Mouse (Mus musculus): ENCODE measurements around the gene Tm9sf2. TPM values are rescaled to one million over a fixed set of nuclear protein-coding genes. Genes with fewer than 3 reads are reported as not detected.
"Not testable (repeated sequence)": the region's sequence is repeated elsewhere in the genome, so short reads cannot be mapped to it uniquely, and the experiment has no call there.

Tm9sf2 gene
- total RNA-seq, 2 experiments from 2014 or later = 149 to 177 TPM

DNA sequence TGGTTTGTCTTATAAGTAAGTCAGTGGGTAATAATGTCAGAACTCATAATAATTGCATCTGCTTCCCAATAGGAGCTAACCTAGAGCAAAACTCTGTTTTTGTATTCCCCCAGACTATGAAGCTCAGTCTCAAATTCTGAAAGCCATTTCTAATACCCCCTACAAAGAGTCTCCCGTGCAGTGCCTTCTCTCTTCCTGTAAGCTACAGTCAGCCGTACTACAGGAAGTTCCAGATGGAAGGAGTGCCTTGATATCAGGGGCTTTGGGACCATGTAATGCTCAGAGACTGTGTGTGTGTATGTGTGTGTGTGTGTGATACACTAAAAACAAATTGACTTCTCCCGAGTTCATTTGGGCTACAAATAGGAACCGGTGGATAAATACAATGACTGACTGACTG is 7.3 kb upstream of the Tm9sf2 start:
- no peak for DNase-seq

DNA sequence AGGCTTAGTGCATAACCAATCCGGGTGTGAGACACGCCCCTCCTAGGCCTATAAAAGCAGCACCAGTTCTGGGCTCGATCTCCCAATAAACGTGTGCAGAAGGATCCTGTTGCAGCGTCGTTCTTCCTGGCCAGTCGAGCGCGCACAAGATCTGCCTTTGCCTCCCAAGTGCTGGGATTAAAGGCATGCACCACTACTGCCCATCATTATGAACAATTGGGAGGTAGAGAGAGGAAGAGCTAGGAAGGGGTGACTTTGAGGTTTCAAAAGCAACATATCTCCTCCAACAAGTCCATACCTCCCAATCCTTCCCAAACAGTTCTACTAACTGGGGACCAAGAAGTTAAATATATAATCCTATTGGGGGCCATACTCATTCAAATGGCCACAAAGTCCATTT is 4.9 kb upstream of the Tm9sf2 start:
- not testable (repeated sequence) for DNase-seq

- peak; percentile 97 to 98 for DNase-seq
These were observed 2.0 kb upstream of the Tm9sf2 start for GRCm38 (mm10) chr14:122104881-122105280.

DNA sequence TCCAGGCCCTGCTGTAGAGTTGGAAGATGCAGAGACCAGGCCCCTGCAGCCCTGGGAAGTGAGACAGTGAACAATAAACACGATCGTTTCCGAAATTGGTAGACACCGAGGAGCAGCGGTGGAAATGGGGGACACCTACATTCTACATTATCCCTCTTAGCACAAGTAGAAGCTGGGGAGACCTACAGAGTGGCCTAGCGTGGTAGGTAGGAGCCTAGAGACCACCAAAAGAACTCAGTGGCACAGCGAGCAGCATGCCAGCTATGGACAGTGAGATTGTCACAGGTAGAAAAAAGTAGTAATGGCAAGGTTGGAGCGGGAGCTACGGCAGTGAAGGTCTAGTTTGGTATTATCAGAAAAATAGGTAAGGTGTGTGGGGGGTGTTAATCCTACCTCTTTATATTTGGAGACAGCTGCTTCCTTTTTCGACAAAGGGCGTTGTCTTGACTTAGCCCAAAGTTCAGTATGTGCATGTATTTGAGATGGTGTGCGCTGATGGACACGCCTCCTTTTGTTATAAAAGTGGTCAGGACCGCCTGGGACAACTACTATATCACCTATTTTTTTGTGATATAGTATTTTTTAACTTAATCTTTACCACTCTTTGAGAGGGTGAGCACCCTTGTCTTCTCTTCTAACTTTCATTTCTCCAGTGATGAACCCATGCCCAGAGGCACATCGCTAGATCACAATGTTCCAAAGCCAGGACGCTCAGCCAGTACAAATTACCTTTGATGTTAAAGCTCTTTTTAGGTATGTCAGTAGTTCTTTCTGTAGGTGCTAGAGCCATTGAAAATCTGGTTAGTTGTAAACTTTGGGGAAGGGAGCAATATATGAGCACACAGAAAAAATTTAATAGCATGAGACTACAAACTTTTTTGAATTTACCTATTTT is 1.2 kb upstream of the Tm9sf2 start:
- no peak for DNase-seq

DNA sequence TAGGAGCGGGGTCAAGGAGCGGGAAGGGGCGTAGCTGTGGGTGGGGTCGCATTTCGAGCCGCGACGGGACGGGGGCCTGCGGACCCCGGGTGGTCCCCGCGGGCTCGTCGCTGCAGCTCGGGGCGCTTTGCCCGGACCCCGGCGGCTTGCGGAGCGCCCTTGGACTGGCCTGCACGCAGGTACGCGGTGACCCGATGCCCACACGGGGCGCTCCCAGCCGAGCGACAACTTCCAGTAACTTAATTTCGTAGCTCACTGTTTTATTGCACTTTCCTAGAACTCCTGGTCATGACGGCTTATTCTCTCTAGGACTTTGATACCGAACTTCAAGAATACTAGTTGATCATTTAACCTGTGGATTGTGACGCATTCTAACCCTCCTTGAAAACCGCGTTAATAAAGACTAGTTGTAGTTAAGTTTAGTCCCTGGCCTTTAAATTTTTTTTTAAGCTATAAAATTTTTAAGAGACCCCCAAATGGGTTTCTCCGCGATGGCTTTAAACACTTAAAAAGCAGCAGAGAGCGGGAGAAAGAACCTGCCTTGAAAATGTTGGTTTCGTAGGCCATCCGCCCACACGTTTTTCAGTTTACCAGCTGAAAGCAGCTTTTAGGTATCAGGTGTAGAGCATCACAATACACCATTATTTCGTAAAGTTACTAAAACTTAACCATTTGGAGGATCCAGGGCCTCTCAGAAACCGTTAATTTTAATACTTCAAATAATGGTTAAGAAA is 810 bp downstream of the Tm9sf2 start:
- peak; percentile 49 to 64 for DNase-seq

DNA sequence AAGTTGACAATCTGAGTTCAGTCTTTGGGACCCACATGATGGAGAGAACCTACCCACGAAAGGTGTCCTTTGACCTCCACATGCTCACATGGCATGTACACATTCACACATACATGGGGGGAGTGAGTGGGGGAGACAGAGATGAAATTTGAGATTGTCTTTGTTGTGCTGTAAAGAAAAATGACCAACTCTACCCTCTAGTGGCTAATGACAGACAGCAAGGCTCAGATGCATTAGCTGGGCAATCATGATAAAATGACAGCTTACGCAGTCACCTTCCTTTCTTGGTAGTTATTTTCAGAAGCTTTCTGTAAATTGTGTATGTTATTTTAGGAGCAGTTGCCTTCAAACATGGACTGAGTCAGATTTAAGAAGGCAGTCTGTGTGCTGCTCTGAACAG is 4.8 kb downstream of the Tm9sf2 start:
- DNase-seq = no peak

DNA sequence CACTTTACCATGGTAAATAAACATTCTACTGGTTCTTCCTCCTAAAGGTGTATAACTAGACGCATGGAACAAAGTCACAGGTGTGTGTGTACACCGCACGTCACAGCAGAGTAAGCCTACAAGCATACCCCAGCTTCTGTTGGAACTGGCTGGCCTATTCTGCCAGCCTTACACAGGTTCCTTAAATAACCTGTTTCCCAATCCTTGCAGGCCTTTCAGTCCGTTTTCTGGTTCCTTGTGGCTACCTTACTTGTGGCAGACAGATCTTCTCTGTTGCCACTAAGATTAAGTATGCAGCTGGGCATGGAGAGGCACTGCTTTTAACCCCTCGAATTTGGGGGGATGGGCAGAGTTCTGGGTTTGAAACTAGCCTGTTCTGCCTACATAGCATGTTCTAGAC is 5.5 kb downstream of the Tm9sf2 start:
- DNase-seq = no peak

- DNase-seq = no peak
These were observed 9.4 kb downstream of the Tm9sf2 start for GRCm38 (mm10) chr14:122116200-122116599.

DNA sequence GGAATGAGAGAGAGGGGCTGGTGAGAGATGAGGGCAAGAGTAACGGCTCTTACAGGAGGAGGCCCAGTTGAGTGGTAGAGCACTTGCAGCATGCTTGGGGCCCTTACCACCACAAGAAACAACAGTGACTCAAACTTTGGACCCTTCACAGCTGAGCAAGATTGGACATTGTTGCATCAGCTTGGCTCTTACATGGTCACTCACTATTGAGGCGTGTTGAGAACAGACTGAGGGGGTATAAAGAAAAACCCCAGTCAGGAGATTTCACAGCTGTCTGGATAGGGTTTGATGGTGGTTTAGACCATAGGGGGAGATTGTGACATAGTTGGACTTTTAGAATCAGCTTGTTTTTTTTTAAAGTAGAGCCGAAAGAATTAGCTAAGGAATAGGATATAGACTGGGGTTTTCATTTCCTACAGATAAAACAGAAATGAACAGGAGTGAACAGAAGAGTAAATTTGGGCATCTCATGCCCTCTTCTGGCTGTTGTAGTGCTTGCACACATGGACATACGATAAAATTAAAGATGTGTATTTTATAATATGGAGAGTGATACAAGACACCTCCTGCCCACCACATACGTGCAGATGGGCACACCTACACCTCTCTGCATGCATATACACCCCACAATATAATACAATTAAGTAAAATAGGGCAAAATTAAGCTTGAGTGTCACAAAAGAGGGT is 23.4 kb downstream of the Tm9sf2 start:
- peak in 1 of 2 experiments; percentile 8 for DNase-seq

DNA sequence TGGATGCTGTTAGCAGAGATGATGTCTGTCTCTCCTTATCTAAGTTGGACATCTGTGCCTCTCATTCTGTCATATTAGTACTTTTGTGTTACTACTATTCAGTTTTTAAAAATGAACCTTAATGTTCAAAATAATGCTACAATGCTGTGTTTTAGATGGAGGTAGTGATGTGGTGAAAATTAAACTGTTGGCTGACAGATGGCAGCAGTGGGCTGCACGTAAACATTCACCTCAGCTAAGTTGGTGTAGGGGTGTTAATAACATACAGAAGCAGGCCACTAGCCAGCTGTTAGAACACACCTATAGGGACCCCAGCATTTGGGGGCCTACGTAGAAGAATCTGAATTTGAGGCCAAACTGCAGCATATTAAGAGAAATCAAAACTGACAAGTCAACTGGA is 24.8 kb downstream of the Tm9sf2 start:
- DNase-seq = no peak

DNA sequence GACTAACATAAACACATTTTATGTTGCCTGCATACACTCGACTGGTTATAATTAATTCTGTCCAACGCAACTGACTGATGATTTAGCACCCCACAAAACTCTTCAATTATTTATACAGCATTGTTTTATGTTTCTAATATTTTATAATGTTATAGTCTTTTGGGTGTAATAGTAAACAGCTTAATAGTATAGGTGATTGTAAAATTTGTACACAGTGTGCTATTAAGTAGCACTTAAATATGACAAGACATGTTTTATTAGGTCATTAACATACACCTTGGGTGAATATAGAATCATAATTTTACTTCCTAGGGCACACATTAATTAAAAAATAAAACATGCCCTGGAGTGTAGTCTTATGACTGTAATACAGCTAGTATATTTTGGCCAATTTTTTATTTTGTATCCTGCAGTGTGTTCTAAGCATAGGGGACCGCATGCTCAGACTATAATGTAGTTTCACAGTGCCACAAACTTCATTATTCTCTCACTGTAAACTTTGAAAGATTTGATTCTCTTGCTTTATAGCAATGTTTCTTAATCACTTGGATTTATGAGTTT is 29.6 kb downstream of the Tm9sf2 start:
- no peak for DNase-seq

- no peak for DNase-seq
These were observed 30.4 kb downstream of the Tm9sf2 start for GRCm38 (mm10) chr14:122137234-122137633.

DNA sequence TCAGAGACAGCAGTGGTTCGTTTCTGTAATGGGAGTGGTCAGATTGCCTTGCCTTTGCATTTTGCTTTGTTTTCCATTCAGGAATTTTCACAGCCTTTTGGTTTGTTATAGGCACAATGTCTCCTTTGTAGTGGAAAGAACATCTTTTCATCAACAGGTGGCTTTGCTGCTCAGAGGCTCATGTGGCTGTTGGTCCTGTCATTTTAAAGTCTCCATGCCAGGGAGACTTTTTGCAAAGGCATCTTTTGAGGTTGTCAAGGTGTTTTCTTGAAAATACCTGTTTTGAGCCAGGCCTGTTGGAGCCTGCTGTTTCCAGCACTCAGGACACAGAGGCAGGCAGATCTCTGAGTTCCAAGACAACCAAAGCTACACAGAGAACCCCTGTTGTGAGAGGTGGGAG is 33.3 kb downstream of the Tm9sf2 start:
- no peak for DNase-seq

- no peak for DNase-seq
These were observed 36.9 kb downstream of the Tm9sf2 start for GRCm38 (mm10) chr14:122143585-122144269.

- no peak for DNase-seq
These were observed 38.5 kb downstream of the Tm9sf2 start for GRCm38 (mm10) chr14:122145374-122145773.

GRCm38 (mm10) chr14:122150616-122151015 is 43.8 kb downstream of the Tm9sf2 start:
- no peak for DNase-seq

GRCm38 (mm10) chr14:122157738-122158137 is 50.9 kb downstream of the Tm9sf2 start:
- no peak for DNase-seq

DNA sequence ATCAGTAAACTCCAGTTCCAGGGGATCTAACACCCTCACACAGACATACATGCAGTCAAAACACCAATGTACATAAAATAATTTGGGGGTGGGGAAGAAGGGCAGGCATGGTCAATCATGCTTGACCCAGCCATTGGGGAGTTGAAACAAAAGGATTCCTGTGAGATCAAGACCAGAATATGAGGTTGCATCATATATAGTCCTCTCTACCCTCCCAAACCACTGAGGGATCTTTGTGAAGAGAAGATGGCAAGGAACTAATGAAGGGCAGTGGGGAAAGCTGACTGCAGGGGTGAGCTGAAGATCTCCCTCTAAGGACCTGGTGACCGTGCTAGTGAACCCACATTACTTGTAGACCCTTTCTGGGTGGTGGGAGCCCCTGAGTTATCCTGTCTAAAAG is 54.1 kb downstream of the Tm9sf2 start:
- no peak for DNase-seq

DNA sequence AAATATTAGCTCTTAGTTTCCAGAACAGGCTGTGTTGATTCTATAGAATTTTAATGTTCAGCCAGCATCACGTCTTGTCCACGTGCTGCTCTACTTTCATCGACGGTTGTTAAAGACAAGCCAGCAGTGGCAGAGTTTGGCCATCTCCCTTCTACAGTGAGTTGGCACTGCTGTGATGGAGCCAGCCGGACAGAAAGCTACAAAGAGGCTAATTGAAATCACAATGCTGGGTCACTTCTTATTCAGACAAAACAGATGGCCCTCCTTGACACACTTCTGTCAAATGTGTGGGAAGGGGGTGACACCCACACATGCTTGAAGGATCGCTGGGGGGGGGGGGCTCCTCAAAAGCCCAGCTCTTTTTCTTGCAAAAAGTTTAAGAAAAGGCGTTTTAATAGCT is 62.1 kb downstream of the Tm9sf2 start:
- no peak for DNase-seq

DNA sequence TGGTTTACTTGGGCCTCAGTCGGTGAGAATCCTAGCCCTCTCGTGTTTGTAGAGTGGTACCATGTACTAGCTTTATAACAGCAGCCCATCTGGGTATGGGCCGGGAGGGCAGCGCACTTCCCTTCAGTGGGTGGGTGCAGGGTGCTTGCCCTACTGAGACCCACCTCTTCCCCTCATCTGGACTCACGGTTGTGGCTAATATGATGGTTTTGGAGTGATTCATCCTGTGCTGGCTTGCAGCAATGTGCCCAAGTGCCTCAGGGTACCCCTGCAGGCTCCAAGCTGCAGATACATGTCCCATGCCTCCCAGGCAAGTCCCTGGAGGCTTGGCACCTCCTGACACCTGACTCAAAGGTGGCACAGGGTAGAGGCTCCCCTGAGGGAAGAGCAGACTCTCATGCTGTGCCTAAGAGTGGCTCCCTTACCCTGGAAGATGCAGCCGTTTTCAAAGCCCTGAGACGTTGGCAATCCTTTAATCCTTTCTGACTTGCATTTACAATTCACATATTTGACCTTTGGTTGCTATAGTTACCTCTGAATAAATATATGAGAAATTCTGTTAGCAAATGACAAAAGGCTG is 63.5 kb downstream of the Tm9sf2 start:
- DNase-seq = no peak

GRCm38 (mm10) chr14:122171031-122171430 is 64.2 kb downstream of the Tm9sf2 start:
- no peak for DNase-seq
